Mouse (Mus musculus) left cerebral cortex, adult 9 months (tissue): Measurements from ENCODE around the gene 1700003F12Rik.

Experiments used
- DNase-seq, 2 experiments: peaks; one replicate each; pipeline ENCODE4 v3.0.0; 2022; ENCODE audit warnings: low spot score in 2 of 2

The 1700003F12Rik gene

DNA sequence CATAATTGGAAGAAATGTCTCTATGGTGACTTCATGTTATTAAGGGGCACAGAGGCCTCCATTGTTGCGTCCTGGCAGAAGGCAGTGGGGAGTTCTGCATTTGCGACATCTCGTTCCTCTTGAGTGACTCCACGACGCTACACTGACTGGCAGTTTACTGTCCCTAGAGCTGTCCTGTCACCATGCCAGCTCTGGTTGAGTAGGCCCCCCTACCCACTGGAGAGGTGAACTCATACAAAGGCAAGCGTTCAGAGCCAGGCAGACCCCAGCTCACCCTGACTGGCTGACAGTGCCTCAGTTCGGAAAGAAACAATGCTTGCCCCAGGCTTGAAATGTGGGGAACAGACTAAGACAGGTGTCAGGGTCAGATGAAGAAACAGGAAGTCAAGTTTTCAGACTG is 27.4 kb downstream of the 1700003F12Rik start:
- no peak for DNase-seq

DNA sequence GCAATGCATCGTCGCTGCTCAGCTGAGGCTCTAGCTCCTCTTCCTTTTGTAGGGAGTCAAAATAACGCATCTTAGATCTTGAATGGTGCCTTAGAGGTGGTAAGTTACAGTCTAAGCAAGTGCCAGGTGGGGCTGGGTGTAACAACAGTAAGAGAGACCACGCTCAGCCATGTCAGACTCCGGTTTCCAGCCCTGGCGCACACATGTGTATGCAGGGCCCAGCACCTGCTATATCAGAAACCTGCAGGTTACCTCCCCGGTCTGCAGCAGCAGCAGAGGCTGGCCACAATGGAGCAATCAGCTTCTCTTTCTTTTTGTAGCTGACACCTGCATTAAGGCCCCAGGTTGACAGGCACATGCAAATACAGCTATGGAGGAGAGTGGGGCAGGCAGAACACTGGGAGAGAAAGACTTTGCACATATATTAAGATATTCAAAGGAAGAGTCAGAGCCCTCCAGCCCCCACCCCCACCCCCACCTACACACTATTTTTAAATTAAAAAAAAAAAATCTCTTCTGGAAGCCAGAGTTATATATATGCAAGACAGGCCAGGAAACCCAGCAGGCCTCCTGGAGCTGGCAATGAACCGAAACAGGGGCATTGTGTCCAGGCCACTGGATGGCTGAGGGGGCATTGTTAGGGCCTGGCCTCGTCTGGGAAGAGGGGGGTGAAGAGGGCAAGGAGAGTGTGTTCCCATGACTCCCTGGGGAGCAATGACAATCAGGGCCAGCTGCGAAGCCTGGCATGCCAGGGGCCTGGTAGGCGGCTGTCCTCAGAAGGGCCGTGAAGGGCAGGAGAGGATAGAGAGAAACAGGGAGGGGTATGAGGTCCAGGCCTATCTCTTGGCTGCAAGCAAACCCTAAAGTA is 30.2 kb downstream of the 1700003F12Rik start:
- no peak for DNase-seq

DNA sequence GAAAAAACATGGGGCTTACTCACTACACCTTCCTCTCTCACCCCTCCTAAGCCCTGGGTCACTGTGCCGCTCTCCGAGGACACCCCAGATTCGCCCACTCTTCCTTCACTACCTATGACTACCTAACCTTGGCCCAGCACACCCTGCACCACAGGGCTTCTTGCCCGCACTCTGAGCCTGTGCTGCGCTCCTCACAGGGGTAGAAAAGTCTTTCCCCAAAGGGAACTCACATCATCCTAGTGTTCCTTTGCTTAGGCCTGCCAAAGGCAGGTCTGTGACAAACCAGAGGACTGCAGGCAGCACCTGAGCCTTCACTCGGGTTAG is 30.8 kb downstream of the 1700003F12Rik start:
- DNase-seq: no peak

DNA sequence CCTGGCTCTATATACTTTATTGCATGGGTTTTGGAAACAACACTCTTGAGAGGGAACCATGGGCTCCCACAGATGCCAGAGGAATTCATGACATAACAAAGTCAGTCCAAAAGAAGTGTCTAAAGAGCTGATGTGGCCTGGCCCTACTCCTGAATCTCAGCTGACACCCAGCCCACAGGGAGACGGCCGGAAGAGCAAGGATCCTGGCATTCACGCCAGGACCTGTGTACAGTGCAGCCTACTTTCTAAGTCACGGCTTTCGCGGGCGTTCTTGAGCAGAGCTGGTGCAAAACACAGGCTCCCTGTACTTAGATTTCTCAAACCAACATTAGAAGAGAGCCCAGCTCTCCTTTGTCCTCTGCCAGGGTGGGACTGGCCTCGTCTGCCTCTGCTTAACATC is 33.7 kb downstream of the 1700003F12Rik start:
- no peak for DNase-seq

DNA sequence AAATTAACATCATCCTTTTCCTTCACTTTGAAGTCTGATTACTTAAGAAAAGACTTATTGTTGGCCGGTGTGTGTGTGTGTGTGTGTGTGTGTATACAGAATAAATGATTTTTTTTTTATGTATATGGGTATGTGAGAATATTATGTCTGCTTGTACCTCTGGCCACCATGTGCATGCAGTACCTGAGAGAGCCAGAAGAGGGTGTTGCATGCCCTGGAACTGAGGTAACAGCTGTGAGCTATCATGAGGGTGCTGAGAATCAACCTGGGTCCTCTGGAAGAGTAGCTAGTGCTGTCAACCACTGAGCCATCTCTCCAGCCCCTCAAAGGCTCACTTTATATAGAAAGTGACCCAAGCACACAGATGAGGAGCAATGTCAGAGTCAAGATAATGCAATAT is 34.5 kb downstream of the 1700003F12Rik start:
- DNase-seq: no peak

DNA sequence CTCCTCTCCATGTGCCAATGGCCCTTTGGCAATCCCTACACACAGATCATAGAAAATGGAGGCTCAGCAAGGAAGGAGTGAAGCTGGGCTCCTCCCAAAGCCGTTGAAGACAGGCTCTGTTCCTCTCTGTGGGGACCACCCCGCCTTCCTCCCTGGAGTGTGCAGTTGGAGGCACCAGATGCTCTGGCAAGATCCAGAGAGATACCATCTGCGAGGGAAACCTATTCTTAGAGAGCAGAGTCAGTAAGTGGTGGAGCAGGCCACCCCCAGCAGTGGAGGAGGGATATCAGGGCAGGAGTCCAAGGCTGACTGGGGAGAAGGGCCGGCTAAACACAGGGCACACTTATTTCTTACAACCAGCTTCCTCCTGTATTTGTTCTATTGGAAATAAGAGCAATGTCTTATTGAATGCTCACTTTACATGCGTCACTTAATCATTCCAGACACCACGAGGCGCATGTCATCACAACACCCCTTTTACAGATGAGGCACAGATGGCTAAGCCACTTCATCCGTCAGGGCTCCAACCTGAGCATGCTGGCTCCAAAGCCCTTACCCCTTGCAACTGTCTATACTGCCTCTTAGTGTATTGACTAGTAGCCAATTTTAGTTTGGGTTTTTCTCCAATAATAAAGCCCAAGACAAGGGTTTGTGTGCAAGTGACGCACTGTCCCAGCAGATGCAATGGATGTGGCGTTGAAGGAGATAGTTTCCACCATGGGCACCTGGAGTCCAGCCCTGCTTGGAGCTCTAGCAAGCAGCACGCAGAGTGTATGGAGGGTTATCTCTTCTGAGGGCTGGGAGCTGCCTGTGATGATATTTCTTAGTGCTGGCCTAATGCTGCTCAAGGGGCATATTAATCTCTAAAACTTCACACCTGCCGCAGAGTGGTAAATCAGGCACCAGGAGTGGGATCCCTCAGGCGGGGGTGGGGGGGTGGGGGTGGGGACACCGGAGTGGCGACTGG is 37.3 kb downstream of the 1700003F12Rik start:
- DNase-seq: peak; percentile 90 to 96

DNA sequence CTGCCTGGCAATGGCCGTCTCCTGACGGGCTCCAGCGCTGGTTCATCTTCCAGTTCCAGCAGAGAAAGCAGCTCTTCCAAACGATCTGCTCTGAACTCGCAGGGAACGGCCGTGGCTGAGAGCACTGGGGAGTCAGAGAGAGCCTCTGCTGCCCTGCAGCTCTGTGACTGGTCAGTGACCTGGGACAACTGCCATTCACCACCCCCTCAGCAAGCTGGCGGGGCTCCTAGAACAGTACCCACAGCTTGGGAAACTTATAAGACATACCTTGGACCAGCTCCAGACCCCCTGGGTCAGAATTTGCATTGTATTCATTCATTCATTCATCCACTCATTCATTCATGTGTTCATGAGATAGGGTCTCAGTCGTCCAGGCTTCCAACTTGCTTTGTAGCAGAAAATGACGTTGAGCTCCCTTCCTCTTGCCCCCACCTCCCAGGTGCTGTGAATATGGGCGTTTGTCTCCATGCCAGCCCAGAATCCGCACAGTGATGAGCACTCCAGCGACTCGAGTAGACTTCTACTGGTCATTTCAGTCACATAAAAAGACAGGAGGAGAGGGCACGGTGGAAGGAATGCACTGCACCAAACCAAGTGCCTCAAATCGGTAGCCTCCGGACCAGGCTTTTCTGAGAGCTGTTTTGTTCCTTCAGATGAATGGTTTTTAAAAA is 38.2 kb downstream of the 1700003F12Rik start:
- no peak for DNase-seq

DNA sequence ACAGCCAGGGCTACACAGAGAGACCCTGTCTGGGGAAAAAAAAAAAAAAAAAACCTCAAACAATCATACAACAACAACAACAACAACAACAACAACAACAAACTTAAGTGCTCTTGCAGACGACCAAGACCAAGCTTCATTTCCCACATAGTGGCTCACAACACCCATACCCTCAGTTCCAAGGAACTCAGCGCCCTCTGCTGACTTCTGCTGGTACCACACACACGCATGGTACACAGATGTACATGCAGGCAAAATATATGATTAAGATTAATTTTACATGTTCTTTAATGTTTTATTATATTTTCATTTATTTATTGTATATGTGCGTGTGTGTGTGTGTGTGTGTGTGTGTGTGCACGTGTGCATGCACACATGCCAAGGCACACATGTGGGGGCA is 39.5 kb downstream of the 1700003F12Rik start:
- DNase-seq: no peak

DNA sequence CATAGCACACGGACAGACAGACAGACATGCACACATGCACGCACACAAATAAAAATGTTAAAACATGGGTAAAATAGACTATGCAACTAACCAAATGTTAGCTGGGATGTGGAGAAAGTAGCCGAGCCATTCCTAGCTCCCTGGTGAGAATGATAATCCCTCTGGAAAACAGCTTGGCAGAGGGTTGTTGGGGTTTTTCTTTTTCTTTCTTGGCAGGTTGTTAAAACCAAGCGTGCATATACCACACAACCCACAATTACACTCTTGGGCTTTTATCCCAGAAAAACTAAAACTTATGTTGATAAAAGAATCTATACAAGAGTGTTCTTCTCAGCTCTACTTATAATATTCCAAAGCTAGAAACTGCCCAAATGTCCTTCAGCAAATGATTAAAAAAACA is 42.2 kb downstream of the 1700003F12Rik start:
- DNase-seq: peak in 1 of 2 experiments; percentile 35

DNA sequence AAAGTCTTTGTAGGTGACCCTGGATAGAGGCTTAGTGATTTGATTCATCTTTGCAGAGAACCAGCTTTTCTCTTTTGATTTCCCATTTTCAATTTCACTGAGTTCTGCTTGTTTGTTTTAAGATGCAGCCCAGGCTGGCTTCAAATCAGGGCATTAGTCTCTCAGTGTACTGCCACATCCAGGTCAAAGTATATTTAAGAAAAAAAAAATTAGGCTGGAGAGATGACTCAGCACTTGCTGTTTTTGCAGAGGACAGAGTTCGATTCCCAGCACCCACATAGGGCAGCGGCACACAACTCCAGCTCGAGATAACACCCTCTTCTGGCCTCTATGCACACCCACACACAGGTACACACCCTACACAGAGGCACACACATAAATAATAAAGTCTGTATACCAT is 44.4 kb downstream of the 1700003F12Rik start:
- no peak for DNase-seq

DNA sequence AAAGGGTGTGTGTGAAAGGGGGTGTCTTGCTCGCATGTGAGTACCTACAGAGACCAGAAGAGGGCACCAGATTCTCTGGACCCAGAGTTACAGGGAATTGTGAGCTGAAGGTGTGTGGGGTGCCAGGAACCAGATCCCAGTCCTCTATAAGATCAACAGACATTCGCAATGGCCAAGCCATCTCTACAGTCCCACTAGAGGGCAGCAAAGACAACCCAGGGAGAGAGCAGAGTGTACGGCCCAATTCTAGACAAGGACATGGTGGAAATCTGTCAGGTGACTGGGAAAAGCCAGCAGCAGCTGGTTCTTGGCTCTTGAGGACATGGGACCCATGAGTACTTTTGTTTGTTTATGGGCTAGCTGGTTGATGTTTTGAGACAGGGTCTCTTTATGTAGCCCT is 46.1 kb downstream of the 1700003F12Rik start:
- DNase-seq: no peak

DNA sequence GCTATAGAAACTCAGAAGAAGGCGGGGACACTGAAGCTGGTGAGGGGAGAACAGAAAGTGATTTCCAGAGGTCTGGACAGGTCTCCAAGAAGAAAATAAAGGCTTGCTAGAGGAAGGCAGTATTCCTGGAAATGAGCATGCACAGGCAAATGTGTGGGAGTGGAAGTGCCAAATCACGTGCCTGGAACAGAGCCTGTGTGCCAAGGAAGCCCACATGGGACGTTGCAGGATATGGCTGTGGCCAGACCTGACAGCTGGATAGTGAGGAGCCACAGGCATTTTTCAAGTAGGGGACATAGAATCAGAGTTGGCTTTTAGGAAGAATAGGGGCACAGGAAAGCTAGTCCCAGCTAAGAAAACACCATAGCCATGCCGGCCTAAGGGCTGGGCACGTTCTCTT is 48.9 kb downstream of the 1700003F12Rik start:
- DNase-seq: no peak

DNA sequence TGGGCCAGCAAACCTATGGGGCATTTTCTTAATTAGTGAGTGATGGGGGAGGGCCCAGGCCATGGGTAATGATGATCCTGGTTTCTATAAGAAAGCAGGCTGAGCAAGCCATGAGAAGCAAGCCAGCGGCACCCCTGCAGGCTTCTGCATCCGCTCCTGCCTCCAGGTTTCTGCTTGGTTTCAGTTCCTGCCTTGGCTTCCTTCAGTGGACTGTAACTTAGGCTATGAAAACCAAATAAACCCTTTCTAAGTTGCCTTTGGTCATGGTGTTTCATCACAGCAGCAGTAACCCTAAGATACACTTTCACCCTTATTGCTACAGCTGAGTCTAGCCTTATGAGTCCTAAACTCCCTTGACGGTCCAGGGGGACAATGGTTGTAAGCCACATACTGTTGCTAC is 50.5 kb downstream of the 1700003F12Rik start:
- DNase-seq: no peak
